Mouse (Mus musculus) kidney, postnatal 0 days (tissue): Measurements from ENCODE around the gene Pla1a. TPM values are rescaled to one million over a fixed set of nuclear protein-coding genes. Genes with fewer than 3 reads are reported as not detected.

ENCODE experiments used
- ATAC-seq: fragments of 200-750 bp; cut with Nextera tagmentation; replicated peaks from 2 replicates; pipeline ENCODE4 v1.8.0; 2017; ENCODE audit warnings: low read depth, moderate number of reproducible peaks, moderate TSS enrichment, moderate library complexity; ENCODE audit not compliant: low FRiP score
- DNase-seq: peaks from one replicate; pipeline ENCODE4 v3.0.0-alpha.2; 2016; ENCODE audit warnings: low spot score
- H3K27ac ChIP-seq: fragments of 300-500 bp; sonication (generic); 2 replicates; pipeline ENCODE4 v1.5.1; 2014; ENCODE audit warnings: mild to moderate bottlenecking
- H3K27me3 ChIP-seq: fragments of 300-500 bp; sonication (generic); 2 replicates; pipeline ENCODE4 v1.6.1; 2014; ENCODE audit warnings: low read length, mixed read lengths; ENCODE audit not compliant: insufficient read depth
- H3K36me3 ChIP-seq: fragments of 300-500 bp; sonication (generic); 2 replicates; pipeline ENCODE4 v1.6.1; 2014; ENCODE audit warnings: low read length, mixed read lengths; ENCODE audit not compliant: insufficient read depth
- H3K4me1 ChIP-seq: fragments of 300-500 bp; sonication (generic); replicated peaks from 2 replicates; pipeline ENCODE4 v1.6.1; 2014; ENCODE audit warnings: antibody characterized with exemption, low read length, mixed read lengths; ENCODE audit not compliant: insufficient read depth
- H3K4me2 ChIP-seq: fragments of 300-500 bp; sonication (generic); 2 replicates; pipeline ENCODE4 v1.6.1; 2014; ENCODE audit warnings: mild to moderate bottlenecking, low read length, moderate library complexity, mixed read lengths
- H3K4me3 ChIP-seq: fragments of 300-500 bp; sonication (generic); replicated peaks from 2 replicates; pipeline ENCODE4 v1.5.1; 2014; ENCODE audit warnings: low read depth, low read length
- H3K9ac ChIP-seq: fragments of 300-500 bp; sonication (generic); 2 replicates; pipeline ENCODE4 v1.6.1; 2014; ENCODE audit warnings: low read depth, low read length
- H3K9me3 ChIP-seq: fragments of 300-500 bp; sonication (generic); replicated peaks from 2 replicates; pipeline ENCODE4 v1.6.1; 2016; ENCODE audit warnings: low read length, inconsistent platforms, mixed read lengths
- CTCF ChIP-seq: IDR thresholded peaks from 2 replicates; pipeline ENCODE4 v1.5.1; 2016; ENCODE audit warnings: antibody characterized with exemption, low read depth, mild to moderate bottlenecking, moderate library complexity
- WGBS: fragments of 180-500 bp; shearing (Covaris S2); extraction: QIAGEN DNeasy Blood & Tissue Kit; methylation state at CpG from one replicate; pipeline ENCODE4 v1.1.7; 2014; 5-methylcytosine and 5-hydroxymethylcytosine counted together
- polyA plus RNA-seq: library from polyadenylated mRNA; unstranded; fragments of >200 nt; fragmentation: Nextera tagmentation; extraction: Ambion mirVana; gene quantifications from 2 replicates; pipeline ENCODE4 v1.2.1, GENCODE M21; 2015

The Pla1a gene
- polyA plus RNA-seq, 1 experiment from 2014 or later = 36.5 TPM

DNA sequence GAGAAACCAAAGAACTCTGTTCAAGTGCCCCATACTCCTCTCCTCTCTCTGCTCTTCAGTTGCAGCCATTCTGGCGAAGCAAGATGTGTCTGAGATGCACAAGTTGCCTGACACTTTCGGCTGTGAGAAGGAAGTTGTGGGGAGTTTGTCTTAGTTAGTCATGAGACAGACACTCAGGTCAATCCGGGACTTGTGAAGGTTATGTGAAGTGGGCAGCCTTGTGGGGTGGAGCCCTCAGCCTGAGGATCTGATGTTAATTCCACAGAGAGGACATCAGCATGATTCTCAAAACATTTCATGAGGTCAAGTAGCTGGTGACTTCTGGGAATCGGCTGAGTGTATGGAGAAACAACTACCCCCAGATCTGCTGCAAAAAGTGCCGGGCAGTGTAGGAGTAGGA is 8.7 kb upstream of the Pla1a start:
- Histone ChIP-seq H3K4me3 (no peak overlapping the region), H3K4me1 (no peaks in the 10 kb centered on the region), H3K9me3 (no peaks in the 10 kb centered on the region), H3K9ac (no peak overlapping the region), H3K27ac (no peak overlapping the region), H3K4me2 (no peak overlapping the region), H3K27me3 (no peaks in the 10 kb centered on the region), H3K36me3 (peaks cover 13% of the 10 kb centered on the region)
- no peak for TF ChIP-seq CTCF
- DNase-seq (no peak), ATAC-seq (no peak)
- WGBS = 79% methylated on average over 5 of the region's 5 CpGs

DNA sequence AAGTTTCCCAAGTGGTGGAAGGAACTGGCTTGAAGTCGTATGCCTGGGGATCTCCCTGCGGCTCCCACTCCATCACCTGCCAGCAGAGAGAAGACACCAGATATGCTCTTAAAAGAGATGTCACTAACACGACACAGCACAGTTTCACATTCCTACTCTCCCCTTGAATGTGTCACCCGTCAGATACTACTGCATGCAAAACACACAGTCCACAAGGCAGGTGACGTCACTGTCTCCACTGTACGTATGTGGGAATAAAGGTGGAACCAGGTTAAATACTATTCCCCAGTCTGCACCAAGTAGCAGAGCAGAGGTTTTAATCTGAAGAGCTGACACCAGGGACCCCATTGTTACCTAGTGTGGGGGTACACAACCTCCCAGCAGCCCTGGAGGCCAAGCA is 7.5 kb upstream of the Pla1a start:
- H3K27ac ChIP-seq = no peak overlapping the region
- H3K36me3 ChIP-seq = peaks cover 5% of the 10 kb centered on the region
- H3K27me3 ChIP-seq = no peaks in the 10 kb centered on the region
- no peak for TF ChIP-seq CTCF
- no peak overlapping the region for H3K9ac ChIP-seq
- H3K4me2 ChIP-seq = no peak overlapping the region
- DNase-seq = no peak
- H3K4me3 ChIP-seq = no peak overlapping the region
- H3K9me3 ChIP-seq = no peaks in the 10 kb centered on the region
- no peak for ATAC-seq
- H3K4me1 ChIP-seq = no peaks in the 10 kb centered on the region
- WGBS = 68% methylated on average over 6 of the region's 6 CpGs

DNA sequence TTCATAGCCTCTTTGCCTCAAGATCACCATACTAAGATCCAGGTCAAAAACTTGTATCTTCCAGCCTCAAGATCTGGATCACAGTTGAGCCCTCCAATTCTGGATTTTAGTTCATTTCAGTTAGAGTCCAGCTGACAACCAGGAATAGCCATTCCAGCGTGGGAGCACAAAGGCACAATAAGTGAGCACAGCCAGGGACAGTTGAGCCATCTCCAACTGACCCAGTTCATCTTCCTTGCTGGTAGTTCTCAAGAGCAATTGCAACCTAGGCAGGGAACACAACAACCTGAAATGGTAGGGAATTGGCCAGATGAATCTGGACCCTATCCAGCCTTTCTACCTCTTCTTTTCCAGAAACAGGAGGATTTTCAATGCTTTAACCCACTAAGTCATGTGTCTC is 6.2 kb upstream of the Pla1a start:
- Histone ChIP-seq H3K36me3 (no peaks in the 10 kb centered on the region), H3K4me2 (no peak overlapping the region), H3K27me3 (no peaks in the 10 kb centered on the region), H3K9me3 (no peaks in the 10 kb centered on the region), H3K9ac (no peak overlapping the region), H3K4me3 (no peak overlapping the region), H3K27ac (no peak overlapping the region), H3K4me1 (no peaks in the 10 kb centered on the region)
- no peak for TF ChIP-seq CTCF
- DNase-seq (no peak), ATAC-seq (no peak)
- WGBS = 88% methylated on average over 1 of the region's 1 CpGs

DNA sequence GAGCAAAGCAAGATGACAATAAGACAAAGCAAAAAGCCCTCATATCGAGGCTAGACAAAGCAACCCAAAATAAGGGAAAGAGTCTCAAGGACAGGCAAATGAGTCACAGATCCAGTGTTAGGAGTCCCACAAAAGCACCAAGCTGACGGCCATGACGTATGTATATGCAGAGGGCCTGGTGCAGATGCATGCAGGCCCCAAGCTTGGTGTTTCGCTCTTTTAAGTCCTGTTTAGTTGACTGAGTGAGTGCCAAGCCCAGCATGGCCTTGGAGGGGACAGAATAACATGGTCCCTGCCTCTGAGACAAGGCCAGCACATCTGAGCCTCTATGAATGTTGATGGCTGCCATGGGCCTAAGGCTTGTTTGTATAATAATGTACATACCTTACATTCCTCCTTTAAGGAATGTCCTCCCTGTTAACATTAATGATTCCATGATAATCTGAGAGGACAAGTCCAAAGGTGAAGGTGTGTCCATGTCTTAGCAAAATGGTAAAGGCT is 1.4 kb upstream of the Pla1a start:
- Histone ChIP-seq H3K27ac (no peak overlapping the region), H3K4me3 (no peak overlapping the region), H3K9me3 (no peaks in the 10 kb centered on the region), H3K36me3 (no peaks in the 10 kb centered on the region), H3K27me3 (no peaks in the 10 kb centered on the region), H3K9ac (no peak overlapping the region), H3K4me2 (no peak overlapping the region), H3K4me1 (0 out of 2 replicates have a peak, but pooled peaks cover 6% of the 10 kb centered on the region)
- DNase-seq (no peak), ATAC-seq (peak; percentile 57; the same call in 1 of the 2 replicates)
- 91% methylated on average over 4 of the region's 4 CpGs for WGBS
- no peak for TF ChIP-seq CTCF

DNA sequence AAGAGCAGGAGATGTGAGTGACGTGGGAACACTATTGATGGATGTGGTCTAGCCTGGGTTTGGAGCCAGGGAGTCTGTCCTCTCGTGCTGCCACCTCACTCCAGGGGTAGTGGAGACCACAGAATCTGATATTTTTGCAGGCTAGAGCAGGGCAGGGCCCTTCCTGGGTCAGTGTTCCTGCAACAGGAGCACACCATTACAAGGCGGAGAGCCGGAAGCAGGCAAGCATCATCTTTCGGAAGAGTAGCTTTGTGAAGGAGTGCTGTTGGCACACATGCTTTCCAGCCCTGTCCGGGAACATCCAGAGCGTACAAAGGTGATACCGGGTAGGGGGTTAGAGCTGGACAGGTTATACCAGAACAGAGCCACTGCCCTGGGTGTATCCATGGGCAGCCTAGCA is 569 bp upstream of the Pla1a start:
- H3K36me3 ChIP-seq = no peaks in the 10 kb centered on the region
- H3K27me3 ChIP-seq = no peaks in the 10 kb centered on the region
- H3K9ac ChIP-seq = no peak overlapping the region
- 76% methylated on average over 8 of the region's 8 CpGs for WGBS
- no peaks in the 10 kb centered on the region for H3K9me3 ChIP-seq
- ATAC-seq = no peak
- H3K4me1 ChIP-seq = 0 out of 2 replicates have a peak, but pooled peaks cover 6% of the 10 kb centered on the region
- H3K4me3 ChIP-seq = no peak overlapping the region
- no peak for DNase-seq
- H3K27ac ChIP-seq = no peak overlapping the region
- no peak overlapping the region for H3K4me2 ChIP-seq
- TF ChIP-seq CTCF = no peak

DNA sequence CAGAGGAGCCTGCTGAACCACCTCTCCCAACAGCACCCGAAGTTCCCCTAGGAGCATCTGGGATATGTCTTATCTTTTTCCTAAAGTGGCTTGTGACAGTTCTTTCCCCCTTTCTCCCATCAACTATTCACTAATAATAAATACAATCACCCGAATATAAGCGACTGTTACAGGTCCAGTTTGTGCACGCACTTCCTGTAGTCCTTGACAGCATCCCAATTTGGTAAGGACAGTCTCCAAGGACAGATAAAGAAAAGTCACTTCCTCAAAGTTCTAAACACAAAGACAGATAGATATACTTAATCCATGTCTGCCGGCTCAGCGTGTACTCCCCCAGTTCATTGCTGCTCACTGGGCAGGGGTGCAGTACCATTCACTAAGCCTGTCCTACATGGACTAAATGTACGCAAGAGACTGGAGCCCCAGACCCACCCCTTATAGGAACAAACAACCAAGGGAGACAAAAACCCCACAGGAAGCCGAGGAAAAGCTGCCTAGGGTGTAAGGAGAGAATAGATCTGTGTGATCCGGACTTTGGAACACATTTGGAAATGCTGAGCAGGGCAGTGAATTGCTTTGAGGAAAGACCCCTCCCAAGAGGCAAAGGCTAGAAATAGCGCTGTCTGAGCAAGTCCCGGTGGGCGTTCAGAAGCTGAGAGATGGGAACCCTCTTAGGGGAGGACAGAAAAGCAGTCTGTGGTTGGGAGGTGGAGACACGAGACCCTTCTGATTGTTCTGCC is 1.3 kb downstream of the Pla1a start:
- H3K9me3 ChIP-seq = no peaks in the 10 kb centered on the region
- H3K27me3 ChIP-seq = no peaks in the 10 kb centered on the region
- WGBS = 54% methylated on average over 13 of the region's 13 CpGs
- no peak for ATAC-seq
- peak overlapping the region; percentile 31; the same call in 1 of the 2 replicates for H3K4me2 ChIP-seq
- DNase-seq = no peak
- H3K4me3 ChIP-seq = no peak overlapping the region
- no peak overlapping the region for H3K27ac ChIP-seq
- no peak for TF ChIP-seq CTCF
- no peaks in the 10 kb centered on the region for H3K36me3 ChIP-seq
- no peak overlapping the region for H3K9ac ChIP-seq
- 0 out of 2 replicates have a peak, but pooled peaks cover 6% of the 10 kb centered on the region for H3K4me1 ChIP-seq
